Mouse (Mus musculus): ENCODE data around the gene Vmn2r44.
"Not testable (repeated sequence)": the region's sequence is repeated elsewhere in the genome, so short reads cannot be mapped to it uniquely, and the experiment has no call there.

Vmn2r44 gene

GRCm38 (mm10) chr7:8383233-8383632, at the start of gene Vmn2r44:
Gene Vmn2r44 (minus strand): TSS chr7:8383333.
- not testable (repeated sequence) for DNase-seq (ENCODE audit: low read depth, low spot score)

- not testable (repeated sequence) for DNase-seq (ENCODE audit: low read depth, low spot score)
These were observed 25.3 kb downstream of the Vmn2r44 start for GRCm38 (mm10) chr7:8357879-8358278.
